Mouse (Mus musculus) spleen, postnatal 14 days (tissue): ENCODE measurements around the gene Fer1l4.
A peak's percentile ranks its signal among the peaks of the same experiment; 100 is the strongest.

Source experiments
- DNase-seq, 2 experiments: peaks; one replicate each; pipeline ENCODE4 v3.0.0; 2021 to 2022; ENCODE audit warnings: low spot score in 2 of 2

Fer1l4 gene

DNA sequence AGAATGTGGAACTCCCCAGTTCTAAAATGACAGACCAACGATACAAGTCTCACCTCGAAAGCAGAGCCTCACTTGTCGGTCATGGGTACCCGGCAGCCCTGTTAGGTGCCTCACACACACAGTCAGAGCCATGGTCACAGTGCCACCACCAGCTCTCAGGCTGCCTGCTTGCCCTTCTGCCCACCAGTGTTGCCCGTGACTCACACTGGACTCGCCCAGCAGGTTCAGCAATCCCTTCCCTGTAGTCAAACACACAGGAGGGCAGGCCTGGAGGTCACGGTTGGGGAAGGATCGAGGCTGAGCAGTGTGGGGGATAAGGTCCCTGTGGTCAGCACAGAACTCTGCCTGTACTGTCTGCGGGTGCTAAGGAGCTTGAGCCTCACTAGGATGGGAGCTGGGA is at the start of gene Fer1l4:
TSS of gene Fer1l4 (minus strand) at position 132 of the 400 bp plus-strand sequence.
- DNase-seq, result no peak

DNA sequence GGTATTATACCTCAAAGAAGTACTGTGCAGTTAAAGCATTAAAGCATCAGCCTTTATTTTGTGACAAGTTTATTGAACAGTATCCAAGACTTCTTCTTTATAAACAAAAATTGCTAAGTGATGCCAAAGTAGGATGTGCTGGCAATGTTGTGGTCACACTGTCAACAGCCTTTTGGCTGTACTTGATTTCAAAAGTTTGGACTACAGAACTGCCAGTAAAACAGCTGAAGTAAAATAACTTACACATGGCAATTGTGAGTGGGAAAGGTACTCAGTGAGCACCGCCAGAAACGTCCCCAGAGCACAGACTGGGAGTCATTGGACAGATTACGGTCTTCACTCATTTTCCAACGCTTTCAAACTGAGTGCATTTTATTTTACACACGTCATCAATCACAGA is 39.2 kb upstream of the Fer1l4 start:
- DNase-seq, result no peak

DNA sequence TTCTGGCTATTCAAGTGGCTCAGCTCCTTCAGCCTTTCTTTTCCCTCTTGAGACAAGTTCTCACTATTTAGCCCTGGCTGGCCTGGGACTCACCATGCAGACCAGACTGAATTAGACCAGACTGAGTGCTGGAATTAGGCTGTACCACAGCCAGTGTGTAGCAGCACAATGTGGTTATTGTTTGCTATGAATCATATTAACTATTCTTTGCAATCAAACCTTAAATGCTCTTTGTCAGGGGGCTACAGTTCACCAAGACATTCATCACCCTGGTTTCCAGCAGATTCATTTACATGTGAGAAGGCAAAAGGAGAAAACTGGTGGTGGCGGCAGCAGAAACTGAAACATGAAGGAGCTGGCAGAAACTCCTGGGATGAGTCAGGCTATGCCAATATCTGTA is 37.1 kb upstream of the Fer1l4 start:
- DNase-seq, result no peak

DNA sequence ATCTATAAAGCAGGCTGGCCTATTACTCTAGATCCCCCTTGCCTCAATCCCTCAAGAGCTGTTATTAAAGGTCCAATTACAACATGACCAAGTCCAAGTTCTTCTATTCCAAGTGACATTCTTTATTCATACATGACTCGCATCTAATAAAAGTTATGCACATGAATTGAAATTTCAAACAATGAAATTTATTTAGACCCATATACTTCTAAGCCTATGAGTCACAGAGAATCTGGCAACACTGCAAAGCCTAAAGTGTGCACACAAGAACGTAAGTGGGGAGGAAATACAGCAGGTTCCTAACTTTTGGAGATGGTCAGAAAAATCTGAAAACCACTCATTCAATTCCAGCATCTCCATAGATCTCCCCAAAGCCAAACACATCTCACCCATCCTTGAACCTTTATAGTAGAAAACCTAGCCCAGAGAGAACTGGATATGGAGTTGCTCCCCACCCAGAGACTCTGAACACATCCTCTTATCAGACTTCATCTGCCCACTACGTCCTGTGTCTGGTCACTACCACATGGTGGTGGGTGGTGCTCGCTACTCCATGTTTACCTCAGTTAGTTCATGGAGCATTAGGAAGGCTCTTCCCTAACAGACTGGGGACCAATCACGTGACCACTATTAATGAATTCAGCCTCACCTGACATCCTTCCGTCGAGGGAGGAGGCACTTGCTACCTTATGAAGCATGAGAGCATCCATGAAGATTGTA is 34.8 kb upstream of the Fer1l4 start:
- DNase-seq, result no peak

- no peak for DNase-seq
Observed at GRCm38 (mm10) chr2:156084541-156084940, 31.8 kb upstream of the Fer1l4 start.

DNA sequence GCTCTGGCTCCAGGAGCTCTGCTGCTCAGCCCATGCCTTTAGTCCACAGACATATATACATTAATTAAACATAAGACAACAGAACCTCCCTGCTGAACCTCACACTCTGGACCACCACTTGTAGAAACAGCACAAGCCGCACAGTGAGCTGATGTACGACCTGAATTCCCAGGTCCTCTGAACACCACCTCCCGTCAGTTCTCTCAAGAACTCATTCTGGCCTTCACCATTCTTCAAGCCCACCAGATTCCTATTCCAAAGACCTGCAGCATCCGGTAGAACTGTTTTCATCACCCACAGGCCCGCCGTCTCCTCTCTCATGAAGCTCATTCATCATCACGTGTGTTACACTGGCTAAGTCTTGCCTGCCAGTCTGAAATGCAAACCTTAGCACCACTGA is 27.6 kb upstream of the Fer1l4 start:
- no peak for DNase-seq

DNA sequence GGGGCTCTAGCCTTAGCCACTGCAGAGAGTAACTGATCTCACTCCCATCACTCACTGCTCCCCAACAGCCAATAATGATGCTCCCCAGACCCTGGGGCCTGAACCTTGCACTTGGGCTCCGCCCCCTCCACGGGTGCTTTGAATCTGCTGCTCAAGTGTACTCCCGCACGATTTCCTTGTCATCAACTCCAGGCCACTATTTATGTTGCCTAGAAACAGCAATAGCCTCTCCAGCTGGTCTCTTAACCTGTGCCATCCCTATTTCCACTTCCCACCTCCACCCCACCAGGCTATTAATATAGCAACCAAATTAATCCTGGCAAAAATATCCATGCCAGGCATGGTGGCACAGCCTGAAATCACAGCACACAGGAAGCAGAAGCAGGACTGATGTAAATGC is 26.9 kb upstream of the Fer1l4 start:
- DNase-seq, result no peak

DNA sequence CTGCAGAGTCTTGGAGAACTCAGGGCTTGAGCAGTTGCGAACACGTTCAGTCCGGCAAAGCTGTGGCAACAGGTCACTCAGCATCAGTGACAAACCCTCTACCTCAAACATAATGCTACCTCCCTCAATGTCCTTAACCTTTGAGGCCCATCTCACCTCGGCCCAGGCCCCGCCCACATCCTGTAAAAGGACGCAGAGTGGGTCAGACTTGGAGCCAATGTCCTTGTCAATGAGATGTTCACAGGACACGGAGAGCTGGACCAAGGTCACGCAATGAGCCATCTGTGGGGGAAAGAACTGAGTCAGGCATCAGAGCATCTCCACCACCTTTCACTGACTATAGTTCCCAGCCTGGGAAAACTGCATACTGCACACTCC is 26.4 kb upstream of the Fer1l4 start:
- DNase-seq, result no peak

DNA sequence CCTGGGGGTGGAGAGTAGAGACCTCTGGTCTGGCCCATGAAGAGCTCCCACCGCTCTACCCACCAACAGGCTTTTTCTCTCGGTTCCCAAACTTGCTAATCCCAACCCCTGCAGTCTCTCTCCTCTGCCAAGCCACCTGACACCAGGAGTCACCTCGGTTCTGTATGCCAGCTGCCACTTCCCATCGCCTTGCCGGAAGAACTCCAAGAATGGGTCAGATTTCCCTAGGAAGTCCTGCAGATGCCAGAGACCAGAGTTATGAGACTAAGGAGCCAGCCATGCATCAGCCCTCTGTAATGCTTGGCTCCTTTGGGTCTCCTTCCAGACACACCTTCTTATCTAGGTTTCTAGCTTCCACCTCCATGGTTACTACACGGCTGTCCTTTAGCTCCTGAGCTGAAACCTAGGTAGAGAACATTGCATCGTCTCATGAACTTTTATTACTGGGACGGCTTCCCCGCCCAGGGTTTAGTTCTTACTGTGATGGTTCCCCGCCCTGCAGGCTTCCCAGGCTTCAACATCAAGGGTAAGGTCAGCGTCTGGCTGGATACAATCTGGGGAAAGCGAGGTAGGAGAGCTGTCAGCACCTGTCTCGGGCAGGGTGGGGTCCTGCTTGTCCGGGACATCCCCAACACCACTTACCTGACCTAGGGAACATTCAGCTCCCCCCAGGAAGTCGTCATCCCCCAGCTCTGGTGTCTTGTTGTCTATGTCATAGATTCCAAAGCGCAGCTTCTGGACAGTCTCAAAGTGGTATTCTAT is 25.9 kb upstream of the Fer1l4 start:
- no peak for DNase-seq

DNA sequence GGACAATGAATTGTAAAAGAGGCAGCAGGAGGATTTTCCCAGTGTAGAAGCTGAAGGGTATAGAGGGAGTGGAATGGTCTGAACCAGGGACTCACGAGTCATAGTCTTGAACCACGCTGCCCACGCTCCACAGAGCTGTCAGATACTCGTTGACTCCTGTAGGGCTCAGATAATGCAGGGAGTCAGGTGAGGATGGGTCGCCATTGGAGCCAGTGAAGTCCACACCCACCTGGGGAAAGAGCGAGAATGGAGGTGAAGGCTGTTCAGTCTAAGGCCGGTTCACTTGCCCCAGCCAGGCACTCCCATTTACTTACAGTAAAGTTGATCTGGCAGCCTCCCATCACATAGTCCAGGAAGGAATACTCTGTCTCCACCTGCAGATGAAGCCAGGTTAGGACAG is 24.7 kb upstream of the Fer1l4 start:
- DNase-seq, result no peak

GRCm38 (mm10) chr2:156073725-156074124 is 21.0 kb upstream of the Fer1l4 start:
- no peak for DNase-seq

DNA sequence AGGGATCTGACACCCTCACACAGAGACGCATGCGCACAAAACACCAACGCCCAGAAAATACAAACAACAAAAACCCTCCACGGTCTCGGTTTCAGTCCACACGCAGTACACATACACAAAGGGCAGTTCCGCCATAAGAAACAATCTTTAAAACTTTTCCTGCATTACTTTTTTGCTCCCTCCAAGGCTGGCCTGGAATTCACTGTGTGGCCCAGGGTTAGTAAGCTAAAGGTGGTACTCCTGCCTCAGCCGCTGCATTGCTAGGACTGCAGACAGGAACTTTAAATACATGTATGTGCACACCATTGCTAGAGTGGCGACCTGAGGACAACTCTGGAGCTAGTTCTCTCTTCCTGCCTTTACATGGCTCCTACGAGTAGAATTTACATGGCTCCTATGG is 18.5 kb upstream of the Fer1l4 start:
- no peak for DNase-seq

GRCm38 (mm10) chr2:156067916-156068315 is 15.2 kb upstream of the Fer1l4 start:
- no peak for DNase-seq

GRCm38 (mm10) chr2:156066126-156066525 is 13.4 kb upstream of the Fer1l4 start:
- no peak for DNase-seq

GRCm38 (mm10) chr2:156065099-156066041 is 12.6 kb upstream of the Fer1l4 start, which contains the start of gene Spag4:
Gene Spag4, plus strand, starts transcription at chr2:156065175.
- DNase-seq, result peak; percentile 52 to 61

GRCm38 (mm10) chr2:156047929-156048328 is 4.8 kb downstream of the Fer1l4 start:
- no peak for DNase-seq

DNA sequence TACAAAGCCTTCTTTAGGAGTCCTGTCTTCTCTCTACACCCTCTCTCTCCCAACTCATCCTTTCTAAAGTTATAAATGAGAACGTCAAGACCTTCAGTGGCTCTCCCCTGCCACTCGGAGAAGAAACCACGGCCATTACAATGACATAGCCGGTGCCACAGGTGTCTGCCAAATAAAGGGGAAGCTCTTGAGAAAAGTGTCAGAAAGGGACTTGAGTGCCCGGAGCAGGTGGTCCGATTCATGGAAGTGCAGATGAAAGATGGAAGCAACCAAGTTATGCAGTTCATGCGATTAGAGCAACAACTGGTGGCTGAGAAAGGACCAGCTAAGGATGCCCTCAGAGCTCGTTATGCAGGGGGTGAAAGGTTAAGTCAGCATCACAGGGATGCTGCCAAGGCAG is 9.8 kb downstream of the Fer1l4 start:
- DNase-seq, result no peak

DNA sequence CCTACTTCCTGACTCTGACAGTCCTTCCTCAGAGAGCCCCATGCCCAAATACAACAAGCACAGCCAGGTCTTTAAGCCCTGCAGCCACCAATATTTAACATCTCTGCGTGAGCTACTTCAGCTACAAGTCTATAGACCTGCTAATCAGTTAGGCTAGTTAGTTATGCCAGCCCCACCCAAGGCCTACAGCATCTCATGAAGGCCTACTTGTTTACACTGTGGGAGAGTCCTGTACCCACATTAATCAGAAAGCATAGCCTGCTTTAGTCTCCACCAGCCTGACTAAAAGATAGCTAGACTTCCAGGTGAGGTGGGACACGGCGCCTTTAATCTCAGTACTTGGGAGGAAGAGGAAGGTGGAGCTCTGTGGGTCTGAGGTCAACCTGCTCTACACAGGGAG is 13.4 kb downstream of the Fer1l4 start:
- DNase-seq, result no peak

DNA sequence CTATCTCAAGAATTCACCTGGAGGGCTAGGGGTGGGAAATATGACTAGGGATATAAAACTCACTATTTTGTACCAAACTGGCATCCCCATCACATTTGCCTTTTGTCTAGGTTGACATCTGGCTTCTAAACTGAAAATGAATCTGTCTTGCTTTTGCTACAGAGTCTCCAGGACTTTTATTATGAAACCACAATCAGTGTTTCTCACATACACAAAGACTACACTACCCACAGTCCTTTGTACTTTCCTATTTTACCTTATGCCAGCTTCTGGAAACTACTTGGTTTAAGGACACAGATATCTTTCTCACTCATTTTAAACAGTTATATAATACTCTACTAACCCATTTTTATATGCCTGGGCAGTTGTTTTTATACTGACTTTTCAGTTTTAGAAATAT is 27.3 kb downstream of the Fer1l4 start:
- DNase-seq, result no peak

GRCm38 (mm10) chr2:156021765-156022164 is 31.0 kb downstream of the Fer1l4 start:
- DNase-seq, result no peak

DNA sequence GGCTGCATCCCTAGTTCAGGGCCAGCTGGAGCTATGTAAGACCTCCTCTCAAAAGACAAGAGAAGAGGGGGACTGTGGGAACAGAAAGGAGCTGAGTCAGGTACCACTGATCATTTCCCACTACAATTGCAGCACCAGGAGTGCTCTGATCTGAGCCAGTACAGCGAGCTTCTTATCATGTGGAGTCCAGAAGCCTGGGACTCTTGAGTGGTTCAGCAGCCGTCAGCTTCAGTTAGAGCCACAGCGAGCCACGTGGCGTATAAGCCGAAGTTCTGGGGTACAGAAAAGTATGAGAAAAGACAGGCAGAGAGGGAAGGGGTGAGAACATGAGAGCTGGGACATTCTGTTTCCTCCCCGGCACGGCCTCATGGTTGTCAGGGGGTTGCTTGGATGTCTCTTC is 31.5 kb downstream of the Fer1l4 start:
- DNase-seq, result no peak

- DNase-seq, result no peak
Observed at GRCm38 (mm10) chr2:156018106-156018505, 34.6 kb downstream of the Fer1l4 start.
